Mouse (Mus musculus) B cell, adult (primary cell): ENCODE data around the gene Pnpla1. TPM values are rescaled to one million over a fixed set of nuclear protein-coding genes. Genes with fewer than 3 reads are reported as not detected.

Experiments used
- total RNA-seq: library from RNA; stranded (reverse); gene quantifications from 4 replicates; pipeline ENCODE4 v1.2.4, GENCODE M21; 2023; ENCODE audit not compliant: inconsistent age

Gene Pnpla1
- total RNA-seq, result not detected in 4 replicates

GRCm38 (mm10) chr17:28858205-28858604 is at the start of gene Pnpla1:
Pnpla1 (plus strand) TSS chr17:28858411.

GRCm38 (mm10) chr17:28915060-28915628 is 56.9 kb downstream of the Pnpla1 start, which contains the start of gene 4930539E08Rik:
4930539E08Rik (minus strand) TSS chr17:28915324.

Other genes starting within 250 kb of the Pnpla1 start
- 96.7 to 118 TPM (median 104 TPM) in 4 replicates for gene Srpk1, start 235.7 kb upstream of the Pnpla1 start, total RNA-seq
- 0.74 to 1.6 TPM (median 1.3 TPM) in 4 replicates for gene Slc26a8, start 168.2 kb upstream of the Pnpla1 start, total RNA-seq
- gene Mapk14, start 167.1 kb upstream of the Pnpla1 start, total RNA-seq, result 94.1 to 103 TPM (median 95.3 TPM) in 4 replicates
- 3.3 to 8.6 TPM (median 5.8 TPM) in 4 replicates for gene AC170998.1, start 132.3 kb upstream of the Pnpla1 start, total RNA-seq
- gene Mapk13, start 89.1 kb upstream of the Pnpla1 start, total RNA-seq, result 0.19 TPM in 1 of 4 replicates, not detected in the others
- gene Brpf3, start 57.3 kb upstream of the Pnpla1 start, total RNA-seq, result 60.5 to 72.5 TPM (median 66.7 TPM) in 4 replicates
- gene 4930539E08Rik, start 56.9 kb downstream of the Pnpla1 start, total RNA-seq, result 0.10 to 0.21 TPM (median 0.15 TPM) in 4 replicates
- not detected in 4 replicates for gene Pxt1, start 85.4 kb downstream of the Pnpla1 start, total RNA-seq
- gene Kctd20, start 93.5 kb downstream of the Pnpla1 start, total RNA-seq, result 78.3 to 82.9 TPM (median 80.2 TPM) in 4 replicates
- gene Stk38, start 149.6 kb downstream of the Pnpla1 start, total RNA-seq, result 156 to 170 TPM (median 168 TPM) in 4 replicates
- gene Srsf3, start 174.2 kb downstream of the Pnpla1 start, total RNA-seq, result 519 to 550 TPM (median 532 TPM) in 4 replicates
- gene Cdkn1a, start 232.6 kb downstream of the Pnpla1 start, total RNA-seq, result 2.7 to 4.3 TPM (median 3.6 TPM) in 4 replicates